Mouse (Mus musculus) MEL (cell line): ENCODE measurements around the gene Dock11.

Experiments
- CHD1 ChIP-seq: IDR thresholded peaks from 2 replicates; pipeline ENCODE4 v1.6.1; 2012; ENCODE audit warnings: low read depth, mild to moderate bottlenecking, inconsistent platforms, low read length, improper control_type of control experiment
- CHD2 ChIP-seq: IDR thresholded peaks from 2 replicates; pipeline ENCODE4 v1.6.1; 2011; ENCODE audit warnings: low read length, improper control_type of control experiment
- CTCF ChIP-seq, 3 experiments: IDR thresholded peaks in 2 of 3; conservative IDR thresholded peaks in 1 of 3; 2 replicates each; pipeline ENCODE4 v1.5.1; 2011 to 2012; ENCODE audit warnings: low read length in 3 of 3, low read depth in 2 of 3, mild to moderate bottlenecking in 2 of 3, improper control_type of control experiment in 1 of 3, inconsistent platforms in 1 of 3, mixed read lengths in 1 of 3, moderate library complexity in 1 of 3; ENCODE audit not compliant: control insufficient read depth in 1 of 3, insufficient read depth in 1 of 3, poor library complexity in 1 of 3, severe bottlenecking in 1 of 3
- E2F4 ChIP-seq: IDR thresholded peaks from 2 replicates; pipeline ENCODE4 v1.6.1; 2011; ENCODE audit warnings: low read depth, low read length, improper control_type of control experiment, borderline replicate concordance
- EP300 ChIP-seq, 2 experiments: IDR thresholded peaks; 2 replicates each; pipeline ENCODE4 v1.6.1; 2011; ENCODE audit warnings: improper control_type of control experiment in 2 of 2, low read length in 2 of 2, low read depth in 1 of 2, mild to moderate bottlenecking in 1 of 2
- MAFK ChIP-seq: IDR thresholded peaks from 2 replicates; pipeline ENCODE4 v1.6.1; 2011; ENCODE audit warnings: low read depth, mild to moderate bottlenecking, low read length, improper control_type of control experiment, borderline replicate concordance
- MYB ChIP-seq: IDR thresholded peaks from 2 replicates; pipeline ENCODE4 v1.6.1; 2011; ENCODE audit warnings: mild to moderate bottlenecking, low read depth, low read length, improper control_type of control experiment
- NELFE ChIP-seq: IDR thresholded peaks from 2 replicates; pipeline ENCODE4 v1.6.1; 2011; ENCODE audit warnings: low read depth, low read length, improper control_type of control experiment
- NRF1 ChIP-seq: IDR thresholded peaks from 2 replicates; pipeline ENCODE4 v1.6.1; 2014; ENCODE audit warnings: low read depth, mild to moderate bottlenecking, inconsistent platforms, low read length, improper control_type of control experiment, moderate library complexity; ENCODE audit not compliant: poor library complexity, insufficient read depth, severe bottlenecking
- POLR2A ChIP-seq, 2 experiments: IDR thresholded peaks; 2 replicates each; pipeline ENCODE4 v1.6.1; 2011 to 2012; ENCODE audit warnings: low read length in 2 of 2, mild to moderate bottlenecking in 2 of 2, control low read depth in 1 of 2, improper control_type of control experiment in 1 of 2, low read depth in 1 of 2, moderate library complexity in 1 of 2; ENCODE audit not compliant: control insufficient read depth in 1 of 2, insufficient read depth in 1 of 2, poor library complexity in 1 of 2
- POLR2AphosphoS5 ChIP-seq: IDR thresholded peaks from 2 replicates; pipeline ENCODE4 v1.6.1; 2012; ENCODE audit warnings: low read depth, borderline replicate concordance, mild to moderate bottlenecking, inconsistent platforms, low read length, moderate library complexity, mixed read lengths
- TAL1 ChIP-seq: IDR thresholded peaks from 2 replicates; pipeline ENCODE4 v1.6.1; 2012; ENCODE audit warnings: mild to moderate bottlenecking, inconsistent platforms, low read length, moderate library complexity, mixed read lengths
- USF1 ChIP-seq: IDR thresholded peaks from 2 replicates; pipeline ENCODE4 v1.6.1; 2014; ENCODE audit warnings: low read depth, mild to moderate bottlenecking, inconsistent platforms, low read length, improper control_type of control experiment, moderate library complexity
- USF2 ChIP-seq, 2 experiments: IDR thresholded peaks; 2 replicates each; pipeline ENCODE4 v1.6.1; 2011 to 2012; ENCODE audit warnings: improper control_type of control experiment in 2 of 2, low read length in 2 of 2, borderline replicate concordance in 1 of 2, inconsistent platforms in 1 of 2, low read depth in 1 of 2, mild to moderate bottlenecking in 1 of 2; ENCODE audit not compliant: insufficient read depth in 1 of 2

- TF ChIP-seq CHD1 (no peak), CTCF (IDR thresholded peaks at IDR 0.05 in 2 of 3, conservative IDR thresholded peaks at IDR 0.05 in 1 of 3; ENCODE audit: control insufficient read depth in 1 of 3, insufficient read depth in 1 of 3, low read depth in 2 of 3, low read length in 3 of 3, poor library complexity in 1 of 3, severe bottlenecking in 1 of 3) (no peak), USF1 (no peak), USF2 (IDR thresholded peaks at IDR 0.05; ENCODE audit: borderline replicate concordance in 1 of 2, insufficient read depth in 1 of 2, low read depth in 1 of 2, low read length in 2 of 2) (no peak), MYB (no peak), CHD2 (no peak), NELFE (no peak), TAL1 (no peak), EP300 (IDR thresholded peaks at IDR 0.05; ENCODE audit: low read depth in 1 of 2, low read length in 2 of 2) (no peak), NRF1 (no peak), POLR2A (IDR thresholded peaks at IDR 0.05; ENCODE audit: control insufficient read depth in 1 of 2, insufficient read depth in 1 of 2, low read depth in 1 of 2, low read length in 2 of 2, poor library complexity in 1 of 2) (no peak), MAFK (no peak), POLR2AphosphoS5 (no peak), E2F4 (no peak)
Observed at GRCm38 (mm10) chrX:35990508-35991095, 102.0 kb downstream of the Dock11 start.
